Mouse (Mus musculus): ENCODE data around the gene Tpx2. TPM values are rescaled to one million over a fixed set of nuclear protein-coding genes. Genes with fewer than 3 reads are reported as not detected.
A peak's percentile ranks its signal among the peaks of the same experiment; 100 is the strongest.

Tpx2 gene
- polyA plus RNA-seq (2012; rRNA removed) (36.0 and 51.3 TPM in 2 replicates), polyA plus RNA-seq (2014; fragmentation: Nextera tagmentation; extraction: Ambion mirVana) (71.8 and 83.6 TPM in 2 replicates)

DNA sequence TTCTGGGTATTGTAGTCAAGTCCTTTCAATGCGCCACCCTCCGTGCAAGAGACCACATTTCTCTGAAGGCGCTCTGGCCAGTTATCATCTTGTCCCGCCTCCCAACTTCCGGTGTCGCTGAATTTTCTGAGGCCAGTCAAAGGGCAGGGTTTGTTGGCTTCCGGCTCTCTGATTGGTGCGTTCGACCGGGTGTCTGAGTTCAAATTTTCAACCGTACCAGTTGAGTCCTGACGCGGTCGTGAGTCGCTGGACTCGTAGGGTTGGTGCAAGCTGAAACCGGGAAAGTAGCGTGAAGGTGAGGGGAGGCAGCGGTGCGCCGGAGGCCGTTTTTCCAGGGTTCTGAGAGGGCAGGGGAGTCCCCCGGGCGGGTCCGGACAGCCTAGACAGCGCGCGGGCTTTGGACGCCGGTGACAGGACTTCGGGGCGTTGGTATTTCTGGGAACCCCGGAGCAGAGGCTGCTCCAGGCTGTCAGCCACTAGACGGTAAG is at the start of gene Tpx2:
TSS of gene Tpx2 (plus strand) at position 150 of the 488 bp plus-strand sequence.
- DNase-seq (ENCODE audit: low spot score) = peak; percentile 99
- TF ChIP-seq POLR2A (IDR thresholded peaks at IDR 0.05; ENCODE audit: borderline replicate concordance, extremely low read depth, insufficient read depth, insufficient read length) = peak; percentile 26; the same call in 1 of the 2 replicates
- Histone ChIP-seq H3K9me3 (ENCODE audit: control insufficient read depth, low read length) (no peaks in the 10 kb centered on the region), H3K4me3 (replicated peaks; ENCODE audit: low read length) (peak within 1 kb of the TSS; percentile 84), H3K9ac (ENCODE audit: low read depth, low read length, severe bottlenecking) (peak within 1 kb of the TSS; percentile 64), H3K4me2 (replicated peaks; ENCODE audit: low read depth, low read length, severe bottlenecking) (peak within 1 kb of the TSS; percentile 60), H3K36me3 (ENCODE audit: control insufficient read depth, insufficient read depth, low read length) (0 out of 2 replicates have a peak, but pooled peaks cover 2% of the 10 kb centered on the region), H3K4me1 (ENCODE audit: control insufficient read depth, insufficient read depth, low read length) (peaks cover 10% of the 10 kb centered on the region), H3K27ac (replicated peaks; ENCODE audit: low read depth, low read length) (peak within 1 kb of the TSS; percentile 65), H3K27me3 (ENCODE audit: control insufficient read depth, insufficient read depth, low read length) (no peaks in the 10 kb centered on the region)
- peak; percentile 100 for ATAC-seq (ENCODE audit: low FRiP score, low read depth)
- under 1% methylated on average over 34 of the region's 34 CpGs for WGBS

DNA sequence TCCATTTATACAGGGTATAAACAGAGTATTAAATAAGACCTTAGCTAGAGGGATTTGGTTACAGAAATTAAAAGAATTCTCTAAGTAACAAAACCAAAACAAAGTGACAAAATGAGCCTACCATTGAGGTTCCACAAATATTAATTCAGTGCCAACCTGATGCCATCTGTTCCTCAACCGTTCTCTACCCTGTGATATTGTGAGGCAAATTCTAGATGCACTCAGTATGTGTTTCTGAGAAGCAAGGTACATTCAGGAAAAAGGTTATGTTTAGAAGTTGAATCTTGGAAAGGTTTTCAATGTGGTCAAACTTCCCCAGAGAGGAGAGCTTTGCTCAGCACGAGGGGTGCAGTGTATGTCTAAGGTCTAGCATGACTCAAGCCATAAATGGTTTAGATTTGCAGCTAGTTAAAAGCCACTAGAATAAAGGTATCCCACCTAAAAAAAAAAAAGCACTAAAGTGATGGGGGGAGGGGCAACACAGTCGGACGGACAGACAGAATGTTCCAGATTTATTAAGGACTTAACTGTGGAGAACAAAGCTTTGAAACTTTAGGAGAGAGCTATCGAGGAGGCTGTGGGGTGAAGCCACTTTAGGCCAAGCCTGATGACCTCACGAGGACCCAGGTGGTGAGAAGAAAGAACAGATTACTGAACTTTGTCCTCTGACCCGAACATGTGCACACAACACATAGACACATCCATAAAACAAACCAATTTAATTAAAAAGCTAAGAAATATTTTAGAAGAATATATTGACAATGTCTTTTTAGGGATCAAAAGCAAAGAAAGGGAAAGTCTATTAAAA is 47.6 kb upstream of the Tpx2 start:
- H3K9ac ChIP-seq (ENCODE audit: low read depth, low read length, severe bottlenecking) = no peak overlapping the region
- WGBS = 48% methylated on average over 7 of the region's 7 CpGs
- H3K4me3 ChIP-seq (replicated peaks; ENCODE audit: low read length) = no peak overlapping the region
- peaks cover 13% of the 10 kb centered on the region for H3K4me1 ChIP-seq (ENCODE audit: control insufficient read depth, insufficient read depth, low read length)
- no peaks in the 10 kb centered on the region for H3K27me3 ChIP-seq (ENCODE audit: control insufficient read depth, insufficient read depth, low read length)
- H3K4me2 ChIP-seq (replicated peaks; ENCODE audit: low read depth, low read length, severe bottlenecking) = no peak overlapping the region
- no peak overlapping the region for H3K27ac ChIP-seq (replicated peaks; ENCODE audit: low read depth, low read length)
- no peak for TF ChIP-seq POLR2A (IDR thresholded peaks at IDR 0.05; ENCODE audit: borderline replicate concordance, extremely low read depth, insufficient read depth, insufficient read length)
- no peak for DNase-seq (ENCODE audit: low spot score)
- no peaks in the 10 kb centered on the region for H3K9me3 ChIP-seq (ENCODE audit: control insufficient read depth, low read length)
- no peaks in the 10 kb centered on the region for H3K36me3 ChIP-seq (ENCODE audit: control insufficient read depth, insufficient read depth, low read length)
- ATAC-seq (ENCODE audit: low FRiP score, low read depth) = no peak

DNA sequence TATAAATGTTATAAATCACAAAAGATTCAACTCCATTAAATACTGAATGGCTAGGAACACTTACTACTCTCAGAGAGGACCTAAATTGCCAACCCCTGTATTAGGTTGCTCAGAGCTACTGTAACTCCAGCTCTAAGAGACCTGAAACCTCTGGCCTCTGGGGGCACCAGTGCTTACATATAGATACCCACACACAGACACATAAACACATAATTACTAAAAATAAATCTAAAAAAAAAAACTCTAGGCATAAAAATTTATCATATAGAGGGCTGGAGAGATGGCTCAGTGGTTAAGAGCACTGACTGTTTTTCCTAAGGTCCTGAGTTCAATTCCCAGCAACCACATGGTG is 47.0 kb upstream of the Tpx2 start:
- no peak overlapping the region for H3K4me3 ChIP-seq (replicated peaks; ENCODE audit: low read length)
- no peak for ATAC-seq (ENCODE audit: low FRiP score, low read depth)
- H3K4me1 ChIP-seq (ENCODE audit: control insufficient read depth, insufficient read depth, low read length) = peaks cover 16% of the 10 kb centered on the region
- no peak overlapping the region for H3K4me2 ChIP-seq (replicated peaks; ENCODE audit: low read depth, low read length, severe bottlenecking)
- H3K27me3 ChIP-seq (ENCODE audit: control insufficient read depth, insufficient read depth, low read length) = no peaks in the 10 kb centered on the region
- no peak for DNase-seq (ENCODE audit: low spot score)
- TF ChIP-seq POLR2A (IDR thresholded peaks at IDR 0.05; ENCODE audit: borderline replicate concordance, extremely low read depth, insufficient read depth, insufficient read length) = no peak
- no peaks in the 10 kb centered on the region for H3K36me3 ChIP-seq (ENCODE audit: control insufficient read depth, insufficient read depth, low read length)
- no peak overlapping the region for H3K27ac ChIP-seq (replicated peaks; ENCODE audit: low read depth, low read length)
- no peaks in the 10 kb centered on the region for H3K9me3 ChIP-seq (ENCODE audit: control insufficient read depth, low read length)
- no peak overlapping the region for H3K9ac ChIP-seq (ENCODE audit: low read depth, low read length, severe bottlenecking)

DNA sequence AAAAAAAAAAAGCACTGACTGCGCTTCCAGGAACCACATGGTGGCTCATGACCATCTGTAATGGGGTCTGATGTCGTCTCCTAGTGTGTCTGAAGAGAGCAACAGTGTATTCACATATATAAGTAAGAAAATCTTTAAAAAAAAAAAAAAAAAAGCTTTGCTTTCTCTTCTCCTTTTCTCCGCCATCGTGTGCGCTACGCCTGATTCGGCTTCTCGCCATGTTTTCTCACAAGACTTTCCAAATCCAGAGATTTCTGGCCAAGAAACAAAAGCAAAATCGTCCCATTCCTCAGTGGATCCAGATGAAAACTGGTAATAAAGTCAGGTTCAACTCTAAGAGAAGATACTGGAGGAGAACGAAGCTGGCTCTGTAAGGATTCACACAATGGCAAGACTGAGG is 45.5 kb upstream of the Tpx2 start:
- H3K36me3 ChIP-seq (ENCODE audit: control insufficient read depth, insufficient read depth, low read length) = no peaks in the 10 kb centered on the region
- H3K4me2 ChIP-seq (replicated peaks; ENCODE audit: low read depth, low read length, severe bottlenecking) = no peak overlapping the region
- H3K9me3 ChIP-seq (ENCODE audit: control insufficient read depth, low read length) = no peaks in the 10 kb centered on the region
- peaks cover 20% of the 10 kb centered on the region for H3K4me1 ChIP-seq (ENCODE audit: control insufficient read depth, insufficient read depth, low read length)
- ATAC-seq (ENCODE audit: low FRiP score, low read depth) = no peak
- 91% methylated on average over 10 of the region's 10 CpGs for WGBS
- H3K4me3 ChIP-seq (replicated peaks; ENCODE audit: low read length) = no peak overlapping the region
- H3K27me3 ChIP-seq (ENCODE audit: control insufficient read depth, insufficient read depth, low read length) = no peaks in the 10 kb centered on the region
- DNase-seq (ENCODE audit: low spot score) = no peak
- H3K27ac ChIP-seq (replicated peaks; ENCODE audit: low read depth, low read length) = no peak overlapping the region
- no peak overlapping the region for H3K9ac ChIP-seq (ENCODE audit: low read depth, low read length, severe bottlenecking)
- TF ChIP-seq POLR2A (IDR thresholded peaks at IDR 0.05; ENCODE audit: borderline replicate concordance, extremely low read depth, insufficient read depth, insufficient read length) = no peak

DNA sequence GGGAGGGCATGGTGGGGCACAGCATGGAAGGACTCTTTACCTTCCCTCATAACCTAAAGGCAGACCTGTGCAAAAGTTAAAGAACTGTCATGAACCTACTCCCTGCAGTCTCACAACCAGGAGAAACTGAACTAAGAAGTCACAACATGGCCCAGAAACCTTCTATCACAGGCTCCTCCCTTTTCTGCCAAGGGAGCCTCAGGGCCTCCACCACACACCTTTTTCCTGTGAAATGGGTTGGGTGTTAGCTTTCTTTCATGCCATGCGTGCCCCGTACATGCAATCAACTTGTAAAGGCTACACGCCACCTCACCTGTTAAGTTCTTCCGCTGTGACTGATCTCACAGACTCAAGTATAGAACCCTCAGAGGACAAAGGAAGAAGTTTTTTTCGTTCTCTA is 44.7 kb upstream of the Tpx2 start:
- H3K4me3 ChIP-seq (replicated peaks; ENCODE audit: low read length) = no peak overlapping the region
- H3K27me3 ChIP-seq (ENCODE audit: control insufficient read depth, insufficient read depth, low read length) = no peaks in the 10 kb centered on the region
- WGBS = 85% methylated on average over 5 of the region's 5 CpGs
- peaks cover 20% of the 10 kb centered on the region for H3K4me1 ChIP-seq (ENCODE audit: control insufficient read depth, insufficient read depth, low read length)
- ATAC-seq (ENCODE audit: low FRiP score, low read depth) = no peak
- H3K9ac ChIP-seq (ENCODE audit: low read depth, low read length, severe bottlenecking) = no peak overlapping the region
- H3K9me3 ChIP-seq (ENCODE audit: control insufficient read depth, low read length) = no peaks in the 10 kb centered on the region
- no peak overlapping the region for H3K27ac ChIP-seq (replicated peaks; ENCODE audit: low read depth, low read length)
- DNase-seq (ENCODE audit: low spot score) = no peak
- H3K36me3 ChIP-seq (ENCODE audit: control insufficient read depth, insufficient read depth, low read length) = no peaks in the 10 kb centered on the region
- no peak for TF ChIP-seq POLR2A (IDR thresholded peaks at IDR 0.05; ENCODE audit: borderline replicate concordance, extremely low read depth, insufficient read depth, insufficient read length)
- no peak overlapping the region for H3K4me2 ChIP-seq (replicated peaks; ENCODE audit: low read depth, low read length, severe bottlenecking)
